ENCODE assay signal across 8 mouse cellular contexts in the genomic region with DNA sequence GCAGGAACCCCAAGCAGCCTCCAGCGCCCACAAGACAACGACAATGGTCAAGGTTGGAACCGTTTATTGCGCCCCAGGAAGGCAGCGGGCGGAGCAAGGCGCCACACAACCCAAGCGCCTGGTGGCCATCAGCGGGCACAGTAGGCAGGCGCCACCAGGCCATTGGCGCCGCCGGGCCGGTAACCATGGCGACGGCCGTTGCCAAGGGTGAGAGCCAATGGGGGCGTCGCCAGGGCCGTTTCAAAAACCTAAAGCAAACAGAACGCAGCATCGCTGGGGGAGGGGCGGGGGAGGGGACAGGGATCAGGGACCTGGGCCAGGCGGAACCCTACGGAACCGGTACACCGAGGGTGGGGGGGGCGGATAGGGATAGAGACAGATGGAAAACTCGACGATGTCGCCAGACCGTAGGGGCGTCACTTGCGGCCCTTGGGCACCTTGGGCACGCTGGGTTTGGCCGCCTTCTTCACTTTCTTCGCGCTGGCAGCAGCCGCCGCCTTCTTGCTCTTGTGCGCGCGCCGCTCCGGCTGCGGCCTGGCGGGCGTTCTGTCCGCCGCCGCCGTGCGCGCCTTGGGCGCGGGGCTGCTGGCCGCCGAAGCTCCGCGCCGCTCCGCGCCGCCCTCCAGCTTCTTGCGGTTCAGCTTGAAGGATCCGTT. TPM values are rescaled to one million over a fixed set of nuclear protein-coding genes. Genes with fewer than 3 reads are reported as not detected.
DNase-seq lines count a peak whose midpoint lies in the region; ATAC-seq and TF ChIP-seq lines count a peak whose summit lies in the region.

No protein-coding gene starts in this region.

- peak; percentile 81 for ATAC-seq in embryonic facial prominence, embryonic 12.5 days (ENCODE audit: insufficient number of reproducible peaks, insufficient read depth, low FRiP score, low TSS enrichment)
- ATAC-seq in monocyte, adult 5-6 weeks (replicated peaks; ENCODE audit: insufficient number of reproducible peaks, low FRiP score, low TSS enrichment, poor library complexity, severe bottlenecking), result no peak

- peak overlapping the region; percentile 95 for H3K27ac ChIP-seq in embryonic facial prominence, embryonic 12.5 days

- peak overlapping the region; percentile 93 for H3ac ChIP-seq in C2C12 (ENCODE audit: control insufficient read depth, insufficient read length, low read depth)

- H3K4me2 ChIP-seq in embryonic facial prominence, embryonic 12.5 days (replicated peaks), result peak overlapping the region; percentile 77

- peak overlapping the region; percentile 99 for H3K9ac ChIP-seq in embryonic facial prominence, embryonic 12.5 days

- H3K9me3 ChIP-seq in embryonic facial prominence, embryonic 12.5 days, result no peaks in the 10 kb centered on the region

- H3K27me3 ChIP-seq in C2C12 (ENCODE audit: control insufficient read depth, insufficient read depth, insufficient read length), result no peaks in the 10 kb centered on the region
- H3K27me3 ChIP-seq in embryonic facial prominence, embryonic 12.5 days, result no peaks in the 10 kb centered on the region

- peak overlapping the region; percentile 68 for H3K4me3 ChIP-seq in C2C12 (ENCODE audit: insufficient read depth, poor library complexity, severe bottlenecking)
- H3K4me3 ChIP-seq in embryonic facial prominence, embryonic 12.5 days, result peak overlapping the region; percentile 95

- intact Hi-C loops in heart, postnatal 36 days (cut with DNase I), result loop anchor here (5.0 kb wide), 1 partner anchor 68 kb away; the partner anchor contains the start of gene Hmces

- under 1% methylated on average over 66 of the region's 66 CpGs for WGBS in embryonic facial prominence, embryonic 12.5 days

- peaks cover 18% of the 10 kb centered on the region for H3K4me1 ChIP-seq in embryonic facial prominence, embryonic 12.5 days

- DNase-seq in adrenal gland, postnatal 14 days, result peak; percentile 94
- DNase-seq in heart, postnatal 36 days, result peak; percentile 27 to 28
- DNase-seq in layer of hippocampus, postnatal 36 days, result peak; percentile 84 to 85
- peak; percentile 73 for DNase-seq in lung, postnatal 14 days
- peak; percentile 77 for DNase-seq in retina, postnatal 7 days (ENCODE audit: low read depth, low spot score)

- no peak for TF ChIP-seq CTCF in C2C12 (IDR thresholded peaks at IDR 0.05; ENCODE audit: control insufficient read depth, insufficient read depth, insufficient read length)

- H3K36me3 ChIP-seq in C2C12 (ENCODE audit: control insufficient read depth, insufficient read depth), result peaks cover 21% of the 10 kb centered on the region
- peaks cover 22% of the 10 kb centered on the region for H3K36me3 ChIP-seq in embryonic facial prominence, embryonic 12.5 days

- peaks cover 1% of the 10 kb centered on the region for H3K79me3 ChIP-seq in C2C12 (ENCODE audit: low read depth)

- peaks cover 21% of the 10 kb centered on the region for H3K79me2 ChIP-seq in C2C12 (ENCODE audit: control insufficient read depth, insufficient read depth)

TF ChIP-seq in C2C12, 6 proteins besides CTCF, POLR2A, EP300 and RAD21:
- TF ChIP-seq CEBPB (IDR thresholded peaks at IDR 0.05; ENCODE audit: low read depth), result no peak
- TF ChIP-seq MYOD1 (IDR thresholded peaks at IDR 0.05; ENCODE audit: control insufficient read depth, insufficient read length, low read depth), result no peak
- TF ChIP-seq MYOG (IDR thresholded peaks at IDR 0.05; ENCODE audit: control insufficient read depth, extremely low read depth, insufficient read length), result no peak
- TF ChIP-seq MAX (IDR thresholded peaks at IDR 0.05), result no peak
- TF ChIP-seq FOSL1 (IDR thresholded peaks at IDR 0.05; ENCODE audit: insufficient read depth, low read length, poor library complexity, severe bottlenecking), result no peak
- TF ChIP-seq USF1 (IDR thresholded peaks at IDR 0.05; ENCODE audit: low read depth), result no peak

RNA-seq across cellular contexts. Expression of gene H1fx, which starts 0.9 kb away (rescaled TPM):
- 58.5 TPM for polyA plus RNA-seq in C2C12 (2012; fragmentation: generic; extraction: Trizol)
- total RNA-seq in adrenal gland, postnatal 14 days (2021), result 23.8 and 24.9 TPM in 2 replicates
- polyA plus RNA-seq in embryonic facial prominence, embryonic 12.5 days (2016; fragmentation: Nextera tagmentation; extraction: Ambion mirVana), result 88.3 and 117 TPM in 2 replicates
- total RNA-seq in heart, postnatal 36 days (2021), result 1 to 10 TPM; 1.9 to 2.7 TPM
- total RNA-seq in layer of hippocampus, postnatal 36 days (2021), result 10 to 100 TPM; 63.5 to 71.7 TPM
- not detected in 3 replicates for total RNA-seq in monocyte, adult 5-6 weeks (2017)

Comparison
In these comparisons a context has a peak if more than half of its experiments do, and no peak if none do; other contexts are left out.
1. DNase-seq: peak in every context shown above with its lines; median percentile 94 in adrenal gland, postnatal 14 days; 84 in layer of hippocampus, postnatal 36 days; 77 in retina, postnatal 7 days; 73 in lung, postnatal 14 days; 28 in heart, postnatal 36 days.